Mouse (Mus musculus): Measurements from ENCODE around the gene Grk3. TPM values are rescaled to one million over a fixed set of nuclear protein-coding genes. Genes with fewer than 3 reads are reported as not detected.

The Grk3 gene
- polyA plus RNA-seq, 2 experiments: 1.4 to 2.0 TPM

DNA sequence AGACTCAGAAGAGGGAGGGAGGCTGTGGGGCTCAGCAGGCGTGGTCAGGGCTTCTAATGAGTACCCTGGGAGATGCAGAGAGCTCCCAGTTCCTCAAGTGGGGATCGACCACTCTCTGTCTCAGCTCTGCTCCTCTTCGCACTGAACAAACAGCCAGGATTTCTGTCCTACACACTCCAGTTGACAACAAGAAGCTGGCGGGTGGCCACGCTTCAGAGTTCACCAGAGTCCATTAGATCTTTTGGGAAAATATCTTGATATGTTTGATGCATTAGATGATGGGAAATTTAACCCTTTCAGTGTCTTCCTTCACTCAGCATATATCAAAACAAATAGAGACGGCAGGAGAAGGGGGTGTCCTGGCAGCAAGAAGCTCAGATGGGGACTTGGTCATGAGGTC, 53.4 kb downstream of the Grk3 start:
- Histone ChIP-seq H3K4me2 (ENCODE audit: low read depth) (no peak overlapping the region), H3K4me3 (ENCODE audit: insufficient read depth in 1 of 2, low read depth in 2 of 2, low read length in 2 of 2) (no peak overlapping the region), H3K27ac (no peak overlapping the region), H3K4me1 (replicated peaks; ENCODE audit: control insufficient read depth in 2 of 2, insufficient read depth in 2 of 2, low read length in 1 of 2) (no peaks in the 10 kb centered on the region), H3K27me3 (ENCODE audit: control insufficient read depth, insufficient read depth, low read length) (no peaks in the 10 kb centered on the region), H3K9ac (replicated peaks) (no peak overlapping the region), H3K36me3 (replicated peaks; ENCODE audit: control insufficient read depth, insufficient read depth, low read depth) (no peaks in the 10 kb centered on the region), H3K9me3 (ENCODE audit: control insufficient read depth, low read length) (no peaks in the 10 kb centered on the region)
- TF ChIP-seq EP300 (IDR thresholded peaks at IDR 0.05; ENCODE audit: low read depth) (no peak), CTCF (IDR thresholded peaks at IDR 0.05; ENCODE audit: low read depth) (no peak)
- 66% methylated on average over 6 of the region's 6 CpGs for WGBS (ENCODE audit: insufficient replicate concordance)
- no peak for DNase-seq (ENCODE audit: low read depth in 3 of 3, low spot score in 3 of 3)
- ATAC-seq (ENCODE audit: insufficient read depth): no peak

DNA sequence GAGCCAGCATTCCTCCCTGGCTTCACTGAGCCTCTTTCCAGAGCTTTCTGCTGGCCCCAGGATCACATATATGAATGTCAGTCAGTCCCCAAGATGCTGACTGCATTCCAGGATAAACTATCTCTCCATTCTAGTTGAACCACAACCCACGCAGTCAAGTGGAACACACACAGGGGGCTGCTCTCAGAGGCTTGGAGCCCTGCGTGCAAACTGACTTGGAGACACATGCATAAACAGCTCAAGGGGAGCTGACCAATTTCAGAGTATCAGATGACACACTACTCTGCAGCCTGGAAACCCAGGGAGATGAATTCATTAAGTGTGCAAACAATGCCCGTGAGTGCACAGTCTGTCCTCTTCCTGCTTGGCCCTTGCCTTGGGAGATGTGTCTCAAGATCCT, 54.7 kb downstream of the Grk3 start:
- no peak overlapping the region for H3K4me2 ChIP-seq (ENCODE audit: low read depth)
- no peaks in the 10 kb centered on the region for H3K36me3 ChIP-seq (replicated peaks; ENCODE audit: control insufficient read depth, insufficient read depth, low read depth)
- TF ChIP-seq CTCF (IDR thresholded peaks at IDR 0.05; ENCODE audit: low read depth): no peak
- TF ChIP-seq EP300 (IDR thresholded peaks at IDR 0.05; ENCODE audit: low read depth): no peak
- no peak overlapping the region for H3K27ac ChIP-seq
- H3K27me3 ChIP-seq (ENCODE audit: control insufficient read depth, insufficient read depth, low read length): no peaks in the 10 kb centered on the region
- DNase-seq (ENCODE audit: low read depth in 3 of 3, low spot score in 3 of 3) (no peak), ATAC-seq (ENCODE audit: insufficient read depth) (no peak)
- WGBS (ENCODE audit: insufficient replicate concordance): 34% methylated on average over 3 of the region's 3 CpGs
- no peak overlapping the region for H3K9ac ChIP-seq (replicated peaks)
- peaks cover 0 to 5% of the 10 kb centered on the region in 2 experiments; a peak in 2 of 4 replicates for H3K4me1 ChIP-seq (replicated peaks; ENCODE audit: control insufficient read depth in 2 of 2, insufficient read depth in 2 of 2, low read length in 1 of 2)
- no peak overlapping the region for H3K4me3 ChIP-seq (ENCODE audit: insufficient read depth in 1 of 2, low read depth in 2 of 2, low read length in 2 of 2)
- no peaks in the 10 kb centered on the region for H3K9me3 ChIP-seq (ENCODE audit: control insufficient read depth, low read length)

DNA sequence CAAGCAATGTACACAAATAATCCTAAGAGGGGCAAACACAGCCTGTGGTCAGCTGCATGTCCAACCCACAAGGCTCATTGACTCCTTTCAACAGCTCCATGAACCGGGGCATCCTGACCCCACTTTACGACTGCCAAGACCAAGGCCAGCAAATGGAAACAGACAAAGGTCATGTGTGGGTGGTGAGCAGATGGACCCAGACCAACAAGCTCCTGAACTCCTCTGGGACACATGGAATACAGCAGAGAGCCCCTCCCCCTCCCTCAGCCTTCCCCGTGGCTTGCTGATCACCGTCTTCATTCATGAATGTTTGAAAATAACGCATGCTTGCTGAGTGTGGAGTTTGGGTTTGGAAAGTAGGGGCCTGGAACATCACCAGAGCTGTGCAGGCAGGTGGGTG, 57.3 kb downstream of the Grk3 start:
- TF ChIP-seq CTCF (IDR thresholded peaks at IDR 0.05; ENCODE audit: low read depth) (no peak), EP300 (IDR thresholded peaks at IDR 0.05; ENCODE audit: low read depth) (no peak)
- Histone ChIP-seq H3K4me3 (ENCODE audit: insufficient read depth in 1 of 2, low read depth in 2 of 2, low read length in 2 of 2) (no peak overlapping the region), H3K4me1 (replicated peaks; ENCODE audit: control insufficient read depth in 2 of 2, insufficient read depth in 2 of 2, low read length in 1 of 2) (peaks cover 0 to 5% of the 10 kb centered on the region in 2 experiments; a peak in 2 of 4 replicates), H3K9ac (replicated peaks) (no peak overlapping the region), H3K27me3 (ENCODE audit: control insufficient read depth, insufficient read depth, low read length) (no peaks in the 10 kb centered on the region), H3K36me3 (replicated peaks; ENCODE audit: control insufficient read depth, insufficient read depth, low read depth) (no peaks in the 10 kb centered on the region), H3K4me2 (ENCODE audit: low read depth) (no peak overlapping the region), H3K27ac (no peak overlapping the region), H3K9me3 (ENCODE audit: control insufficient read depth, low read length) (no peaks in the 10 kb centered on the region)
- ATAC-seq (ENCODE audit: insufficient read depth): peak; percentile 47; the same call in 1 of the 2 replicates
- 61% methylated on average over 5 of the region's 5 CpGs for WGBS (ENCODE audit: insufficient replicate concordance)
- DNase-seq (ENCODE audit: low read depth in 3 of 3, low spot score in 3 of 3): peak; percentile 3 to 19 (median 10)

- no peaks in the 10 kb centered on the region for H3K9me3 ChIP-seq (ENCODE audit: control insufficient read depth, low read length)
- H3K4me3 ChIP-seq (ENCODE audit: insufficient read depth in 1 of 2, low read depth in 2 of 2, low read length in 2 of 2): no peak overlapping the region
- 71% methylated on average over 12 of the region's 12 CpGs for WGBS (ENCODE audit: insufficient replicate concordance)
- no peaks in the 10 kb centered on the region for H3K27me3 ChIP-seq (ENCODE audit: control insufficient read depth, insufficient read depth, low read length)
- H3K36me3 ChIP-seq (replicated peaks; ENCODE audit: control insufficient read depth, insufficient read depth, low read depth): no peaks in the 10 kb centered on the region
- H3K4me1 ChIP-seq (replicated peaks; ENCODE audit: control insufficient read depth in 2 of 2, insufficient read depth in 2 of 2, low read length in 1 of 2): peaks cover 0 to 5% of the 10 kb centered on the region in 2 experiments; a peak in 2 of 4 replicates
- H3K27ac ChIP-seq: no peak overlapping the region
- DNase-seq (ENCODE audit: low read depth in 3 of 3, low spot score in 3 of 3) (no peak), ATAC-seq (ENCODE audit: insufficient read depth) (no peak)
- TF ChIP-seq CTCF (IDR thresholded peaks at IDR 0.05; ENCODE audit: low read depth) (no peak), EP300 (IDR thresholded peaks at IDR 0.05; ENCODE audit: low read depth) (no peak)
- no peak overlapping the region for H3K4me2 ChIP-seq (ENCODE audit: low read depth)
- H3K9ac ChIP-seq (replicated peaks): no peak overlapping the region
These were observed 58.8 kb downstream of the Grk3 start for GRCm38 (mm10) chr5:112956841-112957240.

DNA sequence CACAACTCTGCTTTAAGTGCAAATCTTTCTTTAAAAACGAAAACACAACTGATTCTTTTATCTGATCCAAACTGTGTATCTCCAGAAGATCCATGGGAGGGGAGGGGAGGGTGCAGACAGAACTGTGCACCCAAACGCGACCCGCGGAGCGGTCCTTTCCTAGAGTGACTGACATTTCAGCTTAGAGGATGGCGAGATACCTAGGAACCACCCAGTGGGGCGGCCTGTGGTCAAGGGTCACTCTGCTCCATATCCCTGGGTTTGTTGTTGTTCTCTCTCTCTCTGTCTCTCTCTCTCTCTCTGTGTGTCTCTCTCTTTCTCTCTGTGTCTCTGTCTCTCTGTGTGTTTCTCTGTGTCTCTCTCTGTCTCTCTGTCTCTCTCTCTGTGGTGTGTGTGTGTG, 59.2 kb downstream of the Grk3 start:
- Histone ChIP-seq H3K9me3 (ENCODE audit: control insufficient read depth, low read length) (no peaks in the 10 kb centered on the region), H3K9ac (replicated peaks) (no peak overlapping the region), H3K4me3 (ENCODE audit: insufficient read depth in 1 of 2, low read depth in 2 of 2, low read length in 2 of 2) (no peak overlapping the region), H3K4me1 (replicated peaks; ENCODE audit: control insufficient read depth in 2 of 2, insufficient read depth in 2 of 2, low read length in 1 of 2) (peaks cover 0 to 5% of the 10 kb centered on the region in 2 experiments; a peak in 2 of 4 replicates), H3K27me3 (ENCODE audit: control insufficient read depth, insufficient read depth, low read length) (no peaks in the 10 kb centered on the region), H3K36me3 (replicated peaks; ENCODE audit: control insufficient read depth, insufficient read depth, low read depth) (no peaks in the 10 kb centered on the region), H3K27ac (no peak overlapping the region), H3K4me2 (ENCODE audit: low read depth) (no peak overlapping the region)
- WGBS (ENCODE audit: insufficient replicate concordance): 63% methylated on average over 8 of the region's 8 CpGs
- ATAC-seq (ENCODE audit: insufficient read depth) (0 out of 2 replicates have a peak, but pooled peaks have one; percentile 23), DNase-seq (ENCODE audit: low read depth in 3 of 3, low spot score in 3 of 3) (no peak)
- TF ChIP-seq EP300 (IDR thresholded peaks at IDR 0.05; ENCODE audit: low read depth): no peak
- TF ChIP-seq CTCF (IDR thresholded peaks at IDR 0.05; ENCODE audit: low read depth): no peak

Data from liver, embryonic 14.5 days (tissue).